Mouse (Mus musculus): ENCODE data around the gene Stk16. TPM values are rescaled to one million over a fixed set of nuclear protein-coding genes. Genes with fewer than 3 reads are reported as not detected.

The Stk16 gene
- polyA plus RNA-seq, 1 experiment from 2014 or later, result 54.4 TPM

DNA sequence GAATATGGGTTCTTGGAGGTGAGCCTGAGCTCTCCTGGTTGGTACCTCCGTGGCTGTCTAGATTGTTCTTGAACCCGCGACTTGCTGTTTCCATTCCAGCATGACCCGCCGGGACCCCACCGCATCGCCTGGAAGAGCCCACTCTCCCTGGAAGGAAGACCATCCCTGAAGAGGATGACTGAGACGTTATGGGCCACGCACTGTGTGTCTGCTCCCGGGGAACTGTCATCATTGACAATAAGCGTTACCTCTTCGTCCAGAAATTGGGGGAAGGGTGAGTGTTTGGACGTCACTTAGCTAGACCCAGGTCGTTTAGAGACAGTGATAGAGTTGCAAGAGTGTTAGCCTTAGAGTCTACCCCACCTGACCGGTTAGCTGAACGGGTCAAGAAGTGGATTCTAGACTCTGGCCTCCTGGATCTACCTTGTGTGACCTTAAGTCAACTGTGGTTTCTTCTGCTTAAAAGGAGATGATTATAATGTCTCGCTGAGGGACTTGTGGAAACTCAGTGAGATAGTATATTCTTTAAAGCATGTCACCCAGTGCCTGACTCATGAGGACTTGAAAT, 587 bp downstream of the Stk16 start:
- Histone ChIP-seq H3K4me2 (replicated peaks; ENCODE audit: low read depth) (peak overlapping the region; percentile 83), H3K9me3 (ENCODE audit: control insufficient read depth) (no peaks in the 10 kb centered on the region), H3K27ac (ENCODE audit: low read depth, low read length) (peak overlapping the region; percentile 66), H3K9ac (ENCODE audit: low read depth, low read length) (peak overlapping the region; percentile 90), H3K4me3 (ENCODE audit: low read depth, low read length) (peak overlapping the region; percentile 85), H3K36me3 (ENCODE audit: control insufficient read depth, insufficient read depth) (peaks cover 20% of the 10 kb centered on the region), H3K27me3 (replicated peaks; ENCODE audit: control insufficient read depth, insufficient read depth, low read length) (no peaks in the 10 kb centered on the region), H3K4me1 (replicated peaks; ENCODE audit: control insufficient read depth, insufficient read depth, low read length) (peaks cover 14% of the 10 kb centered on the region)
- no peak for TF ChIP-seq CTCF (IDR thresholded peaks at IDR 0.05; ENCODE audit: low read depth)
- WGBS, result 10% methylated on average over 17 of the region's 17 CpGs
- no peak for ATAC-seq

- Histone ChIP-seq H3K4me2 (replicated peaks; ENCODE audit: low read depth) (no peak overlapping the region; the same call in 1 of the 2 replicates), H3K4me3 (ENCODE audit: low read depth, low read length) (no peak overlapping the region), H3K9me3 (ENCODE audit: control insufficient read depth) (no peaks in the 10 kb centered on the region), H3K36me3 (ENCODE audit: control insufficient read depth, insufficient read depth) (peaks cover 20% of the 10 kb centered on the region), H3K27me3 (replicated peaks; ENCODE audit: control insufficient read depth, insufficient read depth, low read length) (no peaks in the 10 kb centered on the region), H3K4me1 (replicated peaks; ENCODE audit: control insufficient read depth, insufficient read depth, low read length) (peaks cover 14% of the 10 kb centered on the region), H3K27ac (ENCODE audit: low read depth, low read length) (no peak overlapping the region), H3K9ac (ENCODE audit: low read depth, low read length) (no peak overlapping the region)
- TF ChIP-seq CTCF (IDR thresholded peaks at IDR 0.05; ENCODE audit: low read depth), result no peak
- 64% methylated on average over 4 of the region's 4 CpGs for WGBS
- ATAC-seq, result no peak
Measured at GRCm38 (mm10) chr1:75212542-75212941, 1.9 kb downstream of the Stk16 start.

DNA sequence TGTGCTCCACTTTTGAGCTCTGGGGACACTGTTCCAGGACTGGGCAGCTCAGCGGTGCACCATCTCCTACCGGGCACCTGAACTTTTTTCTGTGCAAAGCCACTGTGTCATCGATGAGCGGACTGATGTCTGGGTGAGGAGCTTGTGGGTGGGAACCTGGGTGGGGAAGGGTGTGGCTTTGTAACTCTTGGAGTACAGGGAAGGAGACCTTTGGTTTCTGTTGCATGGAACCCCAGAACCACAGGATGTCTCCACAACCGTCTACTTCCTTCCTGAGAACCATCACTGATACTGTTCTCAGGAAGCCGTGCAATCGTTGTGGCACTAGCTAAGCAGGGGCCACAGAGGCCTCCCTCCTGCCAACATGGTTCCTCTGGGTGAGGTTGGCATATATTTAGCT, 2.5 kb downstream of the Stk16 start:
- Histone ChIP-seq H3K27ac (ENCODE audit: low read depth, low read length) (peak overlapping the region; percentile 89; the same call in 1 of the 2 replicates), H3K4me1 (replicated peaks; ENCODE audit: control insufficient read depth, insufficient read depth, low read length) (peaks cover 14% of the 10 kb centered on the region), H3K9ac (ENCODE audit: low read depth, low read length) (no peak overlapping the region), H3K9me3 (ENCODE audit: control insufficient read depth) (no peaks in the 10 kb centered on the region), H3K4me2 (replicated peaks; ENCODE audit: low read depth) (peak overlapping the region; percentile 9; the same call in 1 of the 2 replicates), H3K27me3 (replicated peaks; ENCODE audit: control insufficient read depth, insufficient read depth, low read length) (no peaks in the 10 kb centered on the region), H3K4me3 (ENCODE audit: low read depth, low read length) (no peak overlapping the region), H3K36me3 (ENCODE audit: control insufficient read depth, insufficient read depth) (peaks cover 20% of the 10 kb centered on the region)
- TF ChIP-seq CTCF (IDR thresholded peaks at IDR 0.05; ENCODE audit: low read depth), result no peak
- 51% methylated on average over 7 of the region's 7 CpGs for WGBS
- ATAC-seq, result no peak

DNA sequence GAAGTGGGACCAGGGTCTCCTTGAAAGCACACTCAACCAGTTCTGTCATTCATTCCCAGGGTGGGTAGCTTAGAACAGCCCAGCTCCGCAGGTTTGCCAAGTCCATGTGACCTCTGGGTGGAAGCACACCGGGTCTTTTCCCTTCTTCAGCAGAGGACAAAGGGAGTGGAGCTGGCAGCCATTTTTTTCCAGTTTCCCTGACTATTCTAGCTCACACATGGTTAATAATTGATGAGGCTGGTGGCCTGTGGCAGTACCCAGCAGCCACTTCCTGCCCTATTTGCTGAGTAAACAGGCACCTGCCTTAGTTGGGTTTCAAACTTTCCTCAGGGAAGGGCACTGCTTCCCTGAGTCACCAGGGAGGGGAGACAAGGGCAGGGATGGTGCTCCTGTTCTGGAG, 3.8 kb downstream of the Stk16 start:
- no peak overlapping the region for H3K9ac ChIP-seq (ENCODE audit: low read depth, low read length)
- no peak overlapping the region for H3K4me3 ChIP-seq (ENCODE audit: low read depth, low read length)
- H3K27me3 ChIP-seq (replicated peaks; ENCODE audit: control insufficient read depth, insufficient read depth, low read length), result no peaks in the 10 kb centered on the region
- H3K4me2 ChIP-seq (replicated peaks; ENCODE audit: low read depth), result peak overlapping the region; percentile 38; the same call in 1 of the 2 replicates
- peak; percentile 73 for ATAC-seq
- WGBS, result 42% methylated on average over 2 of the region's 2 CpGs
- peaks cover 14% of the 10 kb centered on the region for H3K4me1 ChIP-seq (replicated peaks; ENCODE audit: control insufficient read depth, insufficient read depth, low read length)
- no peaks in the 10 kb centered on the region for H3K9me3 ChIP-seq (ENCODE audit: control insufficient read depth)
- no peak for TF ChIP-seq CTCF (IDR thresholded peaks at IDR 0.05; ENCODE audit: low read depth)
- H3K36me3 ChIP-seq (ENCODE audit: control insufficient read depth, insufficient read depth), result peaks cover 20% of the 10 kb centered on the region
- peak overlapping the region; percentile 89 for H3K27ac ChIP-seq (ENCODE audit: low read depth, low read length)

DNA sequence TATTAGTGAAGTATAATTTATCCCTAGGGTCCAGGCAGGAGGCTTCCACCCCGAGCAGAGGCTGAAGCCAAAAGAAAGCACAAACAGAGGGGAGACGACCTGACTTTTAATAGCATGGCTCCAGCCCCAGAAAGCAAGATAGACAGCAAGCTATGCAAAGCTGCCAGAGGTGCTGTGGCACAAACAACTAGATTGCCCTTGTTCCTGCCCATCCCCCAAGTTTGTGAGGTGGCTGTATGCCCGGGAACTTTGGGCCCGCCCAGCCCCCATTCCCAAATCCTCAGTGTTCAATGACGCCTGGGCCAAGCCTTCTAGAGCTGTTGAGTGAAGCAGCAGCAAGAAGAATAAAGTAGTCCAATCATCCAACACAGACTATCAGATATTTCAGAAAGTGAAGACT, 4.2 kb downstream of the Stk16 start:
- no peak overlapping the region for H3K9ac ChIP-seq (ENCODE audit: low read depth, low read length)

GRCm38 (mm10) chr1:75215785-75216184, 5.1 kb downstream of the Stk16 start:
- peaks cover 20% of the 10 kb centered on the region for H3K36me3 ChIP-seq (ENCODE audit: control insufficient read depth, insufficient read depth)
- WGBS, result 93% methylated on average over 9 of the region's 9 CpGs
- no peak for TF ChIP-seq CTCF (IDR thresholded peaks at IDR 0.05; ENCODE audit: low read depth)
- no peak overlapping the region for H3K27ac ChIP-seq (ENCODE audit: low read depth, low read length)
- no peak for ATAC-seq
- H3K27me3 ChIP-seq (replicated peaks; ENCODE audit: control insufficient read depth, insufficient read depth, low read length), result peaks cover 8% of the 10 kb centered on the region; the same call in 1 of the 2 replicates
- H3K4me3 ChIP-seq (ENCODE audit: low read depth, low read length), result no peak overlapping the region
- no peak overlapping the region for H3K4me2 ChIP-seq (replicated peaks; ENCODE audit: low read depth)
- no peak overlapping the region for H3K9ac ChIP-seq (ENCODE audit: low read depth, low read length)
- peaks cover 14% of the 10 kb centered on the region for H3K4me1 ChIP-seq (replicated peaks; ENCODE audit: control insufficient read depth, insufficient read depth, low read length)
- H3K9me3 ChIP-seq (ENCODE audit: control insufficient read depth), result no peaks in the 10 kb centered on the region

More for the DNA sequence above, 4.2 kb downstream of the Stk16 start:
- 41% methylated on average over 5 of the region's 5 CpGs for WGBS
- peak overlapping the region; percentile 89 for H3K27ac ChIP-seq (ENCODE audit: low read depth, low read length)
- H3K4me1 ChIP-seq (replicated peaks; ENCODE audit: control insufficient read depth, insufficient read depth, low read length), result peaks cover 14% of the 10 kb centered on the region
- no peak for ATAC-seq
- TF ChIP-seq CTCF (IDR thresholded peaks at IDR 0.05; ENCODE audit: low read depth), result no peak
- H3K9me3 ChIP-seq (ENCODE audit: control insufficient read depth), result no peaks in the 10 kb centered on the region
- no peaks in the 10 kb centered on the region for H3K27me3 ChIP-seq (replicated peaks; ENCODE audit: control insufficient read depth, insufficient read depth, low read length)
- H3K4me2 ChIP-seq (replicated peaks; ENCODE audit: low read depth), result peak overlapping the region; percentile 24; the same call in 1 of the 2 replicates
- peaks cover 20% of the 10 kb centered on the region for H3K36me3 ChIP-seq (ENCODE audit: control insufficient read depth, insufficient read depth)
- H3K4me3 ChIP-seq (ENCODE audit: low read depth, low read length), result no peak overlapping the region
